Mouse (Mus musculus) lung, embryonic 16.5 days (tissue): ENCODE measurements at regions not wholly inside any gene's neighbourhood (a gene's known extent, or its start where the extent isn't known, plus 50 kb on each side); places are given as distances from the start of the nearest gene placed in this dataset.

ENCODE experiments used
- ATAC-seq: fragments of 200-750 bp; cut with Nextera tagmentation; 2 replicates; pipeline ENCODE4 v1.8.0; 2017; ENCODE audit warnings: low read depth, mild to moderate bottlenecking, moderate library complexity
- H3K27ac ChIP-seq: fragments of 300-500 bp; sonication (generic); 2 replicates; pipeline ENCODE4 v1.5.1; 2014; ENCODE audit warnings: mild to moderate bottlenecking, control low read depth, low read length
- H3K27me3 ChIP-seq: fragments of 300-500 bp; sonication (generic); 2 replicates; pipeline ENCODE4 v1.6.1; 2014; ENCODE audit warnings: low read depth, low read length, mixed read lengths; ENCODE audit not compliant: control insufficient read depth, insufficient read depth
- H3K36me3 ChIP-seq: fragments of 300-500 bp; sonication (generic); 2 replicates; pipeline ENCODE4 v1.6.1; 2014; ENCODE audit warnings: low read length; ENCODE audit not compliant: control insufficient read depth, insufficient read depth
- H3K4me1 ChIP-seq: fragments of 300-500 bp; sonication (generic); replicated peaks from 2 replicates; pipeline ENCODE4 v1.6.1; 2014; ENCODE audit warnings: low read length, mixed read lengths; ENCODE audit not compliant: control insufficient read depth, insufficient read depth
- H3K4me2 ChIP-seq: fragments of 300-500 bp; sonication (generic); 2 replicates; pipeline ENCODE4 v1.6.1; 2014; ENCODE audit warnings: low read depth, low read length, control low read depth
- H3K4me3 ChIP-seq: fragments of 300-500 bp; sonication (generic); 2 replicates; pipeline ENCODE4 v1.5.1; 2014; ENCODE audit warnings: mild to moderate bottlenecking, low read length, control low read depth
- H3K9ac ChIP-seq: fragments of 300-500 bp; sonication (generic); 2 replicates; pipeline ENCODE4 v1.6.1; 2014; ENCODE audit warnings: low read length, control low read depth
- H3K9me3 ChIP-seq: fragments of 300-500 bp; sonication (generic); 2 replicates; pipeline ENCODE4 v1.6.1; 2016; ENCODE audit warnings: low read length; ENCODE audit not compliant: control insufficient read depth
- WGBS: fragments of 180-500 bp; shearing (Covaris S2); extraction: QIAGEN DNeasy Blood & Tissue Kit; methylation state at CpG from one replicate; pipeline ENCODE4 v1.1.7; 2014; 5-methylcytosine and 5-hydroxymethylcytosine counted together

DNA sequence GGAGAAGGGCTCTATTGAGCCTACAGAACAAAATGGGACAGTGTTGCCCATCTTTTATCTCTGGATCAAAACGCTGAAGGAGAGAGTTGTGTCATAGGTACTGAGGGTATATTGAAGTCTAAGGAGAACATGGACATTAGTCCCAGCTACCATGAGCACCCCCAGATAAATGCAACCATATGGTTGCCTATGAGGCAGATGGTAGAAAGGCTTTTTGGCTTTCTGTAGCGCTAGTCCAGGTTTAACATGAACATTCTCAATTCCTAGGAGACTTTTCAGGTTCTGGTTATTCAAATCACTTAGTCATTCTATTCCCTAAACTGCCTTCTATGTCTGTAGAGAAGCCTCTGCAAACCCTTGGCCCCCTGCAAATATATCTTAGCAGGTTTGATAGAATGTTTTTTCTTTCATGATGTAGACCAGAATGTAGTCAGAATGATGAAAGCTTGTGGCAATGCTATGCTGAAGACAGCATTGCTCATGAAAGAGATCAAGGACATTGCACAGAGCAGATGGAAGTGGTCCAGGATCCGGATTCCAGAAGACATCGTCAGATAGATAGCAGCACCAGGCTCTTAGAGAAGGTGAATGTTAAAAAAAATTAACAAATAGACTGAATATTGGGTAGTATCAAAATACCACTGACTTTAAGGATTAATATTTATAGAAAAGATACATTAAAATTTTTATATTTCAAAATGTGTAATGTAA, 590.2 kb downstream of the Ccdc50 start:
- no peak overlapping the region for H3K9ac ChIP-seq
- WGBS, result 80% methylated on average over 4 of the region's 4 CpGs

DNA sequence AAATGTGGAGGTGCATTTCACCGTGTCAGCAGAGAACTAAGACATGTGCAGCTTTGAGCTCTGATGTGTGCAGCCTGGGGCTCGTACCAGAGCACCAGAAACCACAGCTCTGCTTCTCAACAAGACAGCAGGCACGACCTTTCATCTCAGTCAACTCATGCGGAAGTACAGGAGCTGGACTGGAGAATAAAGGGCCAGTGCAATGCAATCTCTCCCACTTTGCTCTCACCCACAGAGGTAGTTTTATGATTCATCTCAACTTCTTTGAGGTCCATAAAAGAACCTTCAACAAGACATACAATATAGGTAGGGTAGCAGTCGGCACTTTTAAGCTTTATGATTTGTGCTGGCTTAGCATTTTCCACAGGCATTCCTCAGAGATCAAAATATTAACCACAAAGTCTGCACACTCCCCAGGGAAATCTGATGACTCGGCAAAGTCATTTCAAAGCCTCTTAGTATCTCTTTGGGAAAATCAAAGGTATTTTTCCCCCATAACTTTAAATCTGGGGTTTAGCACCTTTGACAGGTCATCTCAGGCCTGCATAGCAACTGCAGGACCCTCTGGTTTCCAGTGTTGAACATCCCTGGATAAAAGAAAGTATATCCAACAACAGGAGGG, 626.7 kb downstream of the Ccdc50 start:
- Histone ChIP-seq H3K9me3 (no peaks in the 10 kb centered on the region), H3K4me1 (no peaks in the 10 kb centered on the region), H3K27ac (no peak overlapping the region), H3K4me2 (no peak overlapping the region), H3K9ac (no peak overlapping the region), H3K4me3 (no peak overlapping the region), H3K27me3 (no peaks in the 10 kb centered on the region), H3K36me3 (no peaks in the 10 kb centered on the region)
- WGBS, result 63% methylated on average over 6 of the region's 6 CpGs
- ATAC-seq, result no peak

More for the DNA sequence above, 590.2 kb downstream of the Ccdc50 start:
- Histone ChIP-seq H3K4me3 (no peak overlapping the region), H3K27me3 (no peaks in the 10 kb centered on the region), H3K36me3 (no peaks in the 10 kb centered on the region), H3K27ac (no peak overlapping the region), H3K4me1 (no peaks in the 10 kb centered on the region), H3K9me3 (no peaks in the 10 kb centered on the region), H3K4me2 (no peak overlapping the region)
- no peak for ATAC-seq

DNA sequence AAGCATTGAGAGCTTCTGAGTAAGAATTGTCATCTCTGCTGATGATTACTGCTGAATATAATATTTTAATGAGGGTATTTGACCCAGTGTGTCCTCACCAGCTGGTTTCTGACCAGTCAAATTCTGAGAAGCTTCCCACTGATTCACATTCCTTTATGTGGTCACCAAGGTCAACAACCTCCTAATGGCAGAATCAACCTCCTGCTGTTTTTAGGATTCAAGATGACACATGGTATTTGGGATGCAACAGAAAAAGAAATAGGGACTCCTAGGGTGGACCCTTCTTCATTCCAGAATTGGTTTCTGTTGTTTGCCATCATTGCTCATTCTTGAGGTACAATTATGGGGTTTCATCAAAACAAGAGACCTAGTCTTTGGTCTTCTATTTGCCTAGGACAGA, 629.6 kb downstream of the Ccdc50 start:
- no peak overlapping the region for H3K4me2 ChIP-seq
- H3K27ac ChIP-seq, result no peak overlapping the region
- H3K27me3 ChIP-seq, result no peaks in the 10 kb centered on the region
- no peaks in the 10 kb centered on the region for H3K4me1 ChIP-seq
- no peak overlapping the region for H3K4me3 ChIP-seq
- no peak for ATAC-seq
- H3K9me3 ChIP-seq, result no peaks in the 10 kb centered on the region
- H3K9ac ChIP-seq, result no peak overlapping the region
- H3K36me3 ChIP-seq, result no peaks in the 10 kb centered on the region

DNA sequence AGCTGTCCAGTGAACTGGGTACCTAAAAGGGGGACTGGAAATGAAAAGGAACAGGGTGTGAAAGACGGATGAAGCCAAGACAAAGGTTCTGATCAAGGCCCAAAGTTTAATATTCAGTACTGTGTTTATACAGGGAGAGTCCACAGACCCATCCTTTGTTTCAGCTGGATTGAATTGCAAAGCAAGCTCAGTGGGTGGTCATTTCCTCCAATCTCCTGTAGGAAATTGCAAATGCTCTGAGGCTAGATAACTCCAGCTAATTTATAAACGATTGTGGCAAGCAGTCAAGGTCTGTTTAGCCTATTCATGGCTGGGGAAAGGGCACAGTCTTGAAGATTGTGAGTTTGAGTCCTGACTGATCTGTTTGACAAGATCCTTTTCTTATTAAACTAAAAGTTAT, 650.3 kb downstream of the Ccdc50 start:
- ATAC-seq, result no peak
- Histone ChIP-seq H3K4me1 (no peaks in the 10 kb centered on the region), H3K9ac (no peak overlapping the region), H3K9me3 (no peaks in the 10 kb centered on the region), H3K27me3 (no peaks in the 10 kb centered on the region), H3K27ac (no peak overlapping the region), H3K36me3 (no peaks in the 10 kb centered on the region), H3K4me3 (no peak overlapping the region), H3K4me2 (no peak overlapping the region)
- WGBS, result 25% methylated on average over 2 of the region's 2 CpGs

DNA sequence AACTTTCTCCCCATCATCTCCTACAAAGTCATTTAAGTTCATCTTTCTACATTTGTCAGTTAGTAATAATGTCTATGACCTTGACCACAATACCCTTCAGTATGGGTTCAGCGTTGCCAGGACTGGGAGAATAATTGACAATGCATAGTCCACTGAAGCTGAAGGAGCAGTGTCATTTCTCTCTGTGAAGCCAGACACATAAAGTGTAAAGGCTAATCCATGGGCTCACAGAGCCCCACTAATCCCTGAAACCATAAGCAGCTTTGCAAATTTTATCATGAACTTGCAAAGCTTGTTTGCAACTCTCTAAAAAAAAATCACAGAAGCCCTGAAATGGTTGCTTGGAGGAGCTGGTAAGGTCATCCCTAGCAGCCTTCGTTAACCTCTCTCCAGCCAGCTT, 654.4 kb downstream of the Ccdc50 start:
- Histone ChIP-seq H3K9ac (no peak overlapping the region), H3K27me3 (no peaks in the 10 kb centered on the region), H3K4me1 (no peaks in the 10 kb centered on the region), H3K27ac (no peak overlapping the region), H3K4me3 (no peak overlapping the region), H3K36me3 (no peaks in the 10 kb centered on the region), H3K4me2 (no peak overlapping the region), H3K9me3 (no peaks in the 10 kb centered on the region)
- WGBS, result 54% methylated on average over 2 of the region's 2 CpGs
- no peak for ATAC-seq

DNA sequence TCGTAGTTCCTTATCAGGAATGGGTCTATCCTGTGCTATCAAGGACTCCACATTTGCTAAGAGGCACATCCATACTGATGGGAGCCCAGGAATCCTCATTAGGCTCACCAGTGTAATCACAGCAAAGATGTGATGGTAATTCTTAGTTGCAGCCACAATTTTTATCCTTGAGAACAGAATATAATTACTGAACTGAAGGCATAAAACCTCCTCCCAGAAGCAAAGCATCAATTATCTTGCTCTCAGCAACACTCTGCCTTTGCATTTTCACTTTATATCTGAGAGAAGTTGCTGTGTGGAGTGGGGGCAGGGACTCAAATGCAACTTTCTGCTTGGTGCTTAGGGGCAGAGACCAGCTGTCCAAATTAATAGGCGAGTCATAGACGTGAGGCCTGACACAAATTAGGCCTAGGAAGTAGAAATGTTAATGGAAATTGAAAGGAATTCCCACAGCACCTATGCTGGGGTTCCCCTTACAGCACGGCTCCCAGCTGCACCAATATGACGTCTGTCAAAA, 676.2 kb downstream of the Ccdc50 start:
- Histone ChIP-seq H3K27ac (no peak overlapping the region), H3K4me2 (no peak overlapping the region), H3K4me1 (no peaks in the 10 kb centered on the region), H3K4me3 (no peak overlapping the region), H3K9ac (no peak overlapping the region), H3K36me3 (no peaks in the 10 kb centered on the region), H3K9me3 (no peaks in the 10 kb centered on the region), H3K27me3 (no peaks in the 10 kb centered on the region)
- 71% methylated on average over 5 of the region's 5 CpGs for WGBS
- no peak for ATAC-seq

DNA sequence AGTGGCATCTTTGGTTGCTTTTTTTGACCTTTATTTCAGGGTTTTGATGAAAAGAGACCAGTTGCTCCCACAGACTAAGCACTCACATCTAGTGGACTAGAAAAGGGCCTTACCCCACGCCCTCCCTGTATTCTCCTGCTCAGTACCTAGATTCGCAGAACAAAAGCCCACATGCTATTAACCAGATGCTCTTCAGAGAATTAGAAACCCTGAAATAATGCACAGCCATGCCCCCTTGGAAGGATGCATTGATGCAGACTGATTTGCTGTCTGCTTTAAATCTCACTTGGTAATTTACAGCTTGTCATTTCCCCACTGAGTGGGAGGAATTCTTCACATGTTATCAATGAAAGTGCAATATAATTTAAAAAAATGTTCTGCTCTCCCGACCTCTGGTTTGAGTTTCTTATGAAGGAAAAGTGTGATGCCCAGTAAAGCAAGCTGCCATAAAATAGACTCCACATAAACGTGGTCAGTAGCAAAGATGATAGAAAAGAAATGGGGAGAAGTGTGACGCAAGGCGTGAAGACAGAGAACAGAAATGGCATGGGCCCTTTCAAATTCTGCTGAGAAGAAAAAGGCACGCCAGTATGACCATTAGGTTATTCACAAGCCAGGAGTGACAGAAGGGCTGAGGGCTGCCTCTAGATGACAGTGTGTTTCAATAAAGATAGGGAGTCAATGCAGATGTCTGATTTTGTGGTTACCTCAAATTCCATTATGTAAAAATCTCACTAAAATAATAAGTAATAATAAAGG, 669.8 kb downstream of the Fgf12 start:
- Histone ChIP-seq H3K9me3 (no peaks in the 10 kb centered on the region), H3K4me3 (no peak overlapping the region), H3K9ac (no peak overlapping the region), H3K4me1 (no peaks in the 10 kb centered on the region), H3K27me3 (no peaks in the 10 kb centered on the region), H3K36me3 (no peaks in the 10 kb centered on the region), H3K4me2 (no peak overlapping the region), H3K27ac (no peak overlapping the region)
- WGBS, result 62% methylated on average over 7 of the region's 7 CpGs
- ATAC-seq, result no peak

DNA sequence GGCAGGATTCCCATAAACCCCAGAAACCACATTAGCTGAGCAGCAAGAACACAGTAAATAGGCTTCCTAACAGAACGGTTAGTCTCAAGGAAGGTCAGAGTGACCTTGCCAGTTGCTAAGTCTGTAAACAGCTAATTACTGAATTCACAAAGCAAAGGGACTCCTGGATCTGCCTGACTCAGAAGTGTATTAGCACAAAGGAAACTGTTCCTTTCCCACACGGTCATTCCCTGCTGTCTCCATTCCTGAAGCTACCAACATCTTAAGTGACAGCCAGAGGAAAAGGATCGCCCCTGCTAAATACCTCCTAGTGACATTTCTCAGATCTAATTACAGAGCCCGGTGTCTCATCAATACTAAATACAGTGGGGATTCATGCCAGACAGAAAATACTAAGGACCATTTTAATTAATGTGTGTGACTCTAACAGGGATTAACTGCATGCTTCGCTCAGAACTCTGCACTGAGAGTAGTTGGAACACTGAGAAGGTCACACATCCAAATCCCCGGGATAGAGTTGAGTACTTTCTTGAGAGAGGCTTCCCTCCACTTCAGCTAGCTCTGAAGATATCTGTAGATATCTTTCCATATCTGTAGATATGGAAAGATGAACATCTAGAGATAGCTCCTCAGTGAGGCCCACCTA, 663.3 kb downstream of the Fgf12 start:
- Histone ChIP-seq H3K9me3 (no peaks in the 10 kb centered on the region), H3K27me3 (no peaks in the 10 kb centered on the region), H3K9ac (no peak overlapping the region), H3K36me3 (no peaks in the 10 kb centered on the region), H3K4me2 (no peak overlapping the region), H3K4me1 (no peaks in the 10 kb centered on the region), H3K27ac (no peak overlapping the region), H3K4me3 (no peak overlapping the region)
- ATAC-seq, result no peak
- WGBS, result 64% methylated on average over 6 of the region's 6 CpGs
